Mouse (Mus musculus) midbrain, embryonic 16.5 days (tissue): ENCODE measurements around the gene Iqcf3. TPM values are rescaled to one million over a fixed set of nuclear protein-coding genes. Genes with fewer than 3 reads are reported as not detected.
A peak's percentile ranks its signal among the peaks of the same experiment; 100 is the strongest.

Experiments used
- ATAC-seq: fragments of 200-750 bp; cut with Nextera tagmentation; 2 replicates; pipeline ENCODE4 v1.8.0; 2017; ENCODE audit warnings: moderate TSS enrichment
- H3K27ac ChIP-seq: fragments of 300-500 bp; sonication (generic); 2 replicates; pipeline ENCODE4 v1.5.1; 2014; ENCODE audit warnings: mild to moderate bottlenecking, low read length, mixed read lengths
- H3K27me3 ChIP-seq: fragments of 300-500 bp; sonication (generic); 2 replicates; pipeline ENCODE4 v1.6.1; 2014; ENCODE audit warnings: low read depth, low read length, mixed read lengths; ENCODE audit not compliant: control insufficient read depth, insufficient read depth
- H3K36me3 ChIP-seq: fragments of 300-500 bp; sonication (generic); 2 replicates; pipeline ENCODE4 v1.6.1; 2014; ENCODE audit warnings: mild to moderate bottlenecking, low read length, moderate library complexity, mixed read lengths; ENCODE audit not compliant: control insufficient read depth, insufficient read depth
- H3K4me1 ChIP-seq: fragments of 300-500 bp; sonication (generic); 2 replicates; pipeline ENCODE4 v1.6.1; 2014; ENCODE audit warnings: mild to moderate bottlenecking, low read length, mixed read lengths; ENCODE audit not compliant: control insufficient read depth, insufficient read depth
- H3K4me2 ChIP-seq: fragments of 300-500 bp; sonication (generic); 2 replicates; pipeline ENCODE4 v1.6.1; 2014; ENCODE audit warnings: mild to moderate bottlenecking, low read length, mixed read lengths
- H3K4me3 ChIP-seq: fragments of 300-500 bp; sonication (generic); 2 replicates; pipeline ENCODE4 v1.5.1; 2014; ENCODE audit warnings: low read depth, mild to moderate bottlenecking, low read length, moderate library complexity, mixed read lengths
- H3K9ac ChIP-seq: fragments of 300-500 bp; sonication (generic); 2 replicates; pipeline ENCODE4 v1.6.1; 2014; ENCODE audit warnings: low read depth, low read length, mixed read lengths
- H3K9me3 ChIP-seq: fragments of 300-500 bp; sonication (generic); replicated peaks from 2 replicates; pipeline ENCODE4 v1.6.1; 2014; ENCODE audit warnings: mild to moderate bottlenecking, low read length, mixed read lengths; ENCODE audit not compliant: control insufficient read depth, poor library complexity, severe bottlenecking
- WGBS: fragments of 180-500 bp; shearing (Covaris S2); extraction: QIAGEN DNeasy Blood & Tissue Kit; methylation state at CpG from one replicate; pipeline ENCODE4 v1.1.7; 2014; 5-methylcytosine and 5-hydroxymethylcytosine counted together
- polyA plus RNA-seq: library from polyadenylated mRNA; unstranded; fragments of >200 nt; fragmentation: Nextera tagmentation; extraction: Ambion mirVana; gene quantifications from 2 replicates; pipeline ENCODE4 v1.2.1, GENCODE M21; 2015

The Iqcf3 gene
- polyA plus RNA-seq, 1 experiment from 2014 or later, result not detected

- H3K4me1 ChIP-seq, result no peaks in the 10 kb centered on the region
- no peaks in the 10 kb centered on the region for H3K27me3 ChIP-seq
- no peak overlapping the region for H3K27ac ChIP-seq
- peaks cover 27% of the 10 kb centered on the region for H3K36me3 ChIP-seq
- H3K9me3 ChIP-seq, result no peaks in the 10 kb centered on the region
- 80% methylated on average over 10 of the region's 10 CpGs for WGBS
- H3K9ac ChIP-seq, result no peak overlapping the region
- no peak overlapping the region for H3K4me3 ChIP-seq
- ATAC-seq, result no peak
- no peak overlapping the region for H3K4me2 ChIP-seq
Measured at GRCm38 (mm10) chr9:106485076-106485475, 76.4 kb downstream of the Iqcf3 start.

- Histone ChIP-seq H3K4me2 (no peak overlapping the region), H3K27me3 (no peaks in the 10 kb centered on the region), H3K36me3 (peaks cover 27% of the 10 kb centered on the region), H3K9ac (no peak overlapping the region), H3K27ac (no peak overlapping the region), H3K9me3 (no peaks in the 10 kb centered on the region), H3K4me1 (no peaks in the 10 kb centered on the region), H3K4me3 (no peak overlapping the region)
- ATAC-seq, result no peak
- WGBS, result 95% methylated on average over 17 of the region's 17 CpGs
Measured at GRCm38 (mm10) chr9:106483606-106484005, 77.8 kb downstream of the Iqcf3 start.

- no peak overlapping the region for H3K27ac ChIP-seq
- no peaks in the 10 kb centered on the region for H3K27me3 ChIP-seq
- peaks cover 27% of the 10 kb centered on the region for H3K36me3 ChIP-seq
- H3K9me3 ChIP-seq, result no peaks in the 10 kb centered on the region
- H3K9ac ChIP-seq, result no peak overlapping the region
- H3K4me2 ChIP-seq, result no peak overlapping the region
- 96% methylated on average over 10 of the region's 10 CpGs for WGBS
- H3K4me1 ChIP-seq, result peaks cover 3% of the 10 kb centered on the region
- no peak for ATAC-seq
- H3K4me3 ChIP-seq, result no peak overlapping the region
Measured at GRCm38 (mm10) chr9:106483136-106483535, 78.3 kb downstream of the Iqcf3 start.

- ATAC-seq, result no peak
- Histone ChIP-seq H3K27me3 (no peaks in the 10 kb centered on the region), H3K36me3 (peaks cover 27% of the 10 kb centered on the region), H3K9me3 (no peaks in the 10 kb centered on the region), H3K4me3 (no peak overlapping the region), H3K4me1 (peaks cover 8% of the 10 kb centered on the region), H3K4me2 (no peak overlapping the region), H3K27ac (no peak overlapping the region), H3K9ac (no peak overlapping the region)
- WGBS, result 90% methylated on average over 17 of the region's 17 CpGs
Measured at GRCm38 (mm10) chr9:106482578-106483115, 78.8 kb downstream of the Iqcf3 start.

GRCm38 (mm10) chr9:106481676-106482075, 79.8 kb downstream of the Iqcf3 start:
- no peak overlapping the region for H3K9ac ChIP-seq
- H3K4me2 ChIP-seq, result no peak overlapping the region
- no peak for ATAC-seq
- H3K27me3 ChIP-seq, result no peaks in the 10 kb centered on the region
- H3K4me1 ChIP-seq, result peaks cover 9% of the 10 kb centered on the region
- H3K9me3 ChIP-seq, result no peaks in the 10 kb centered on the region
- 95% methylated on average over 13 of the region's 13 CpGs for WGBS
- H3K27ac ChIP-seq, result no peak overlapping the region
- H3K36me3 ChIP-seq, result peaks cover 27% of the 10 kb centered on the region
- H3K4me3 ChIP-seq, result no peak overlapping the region

GRCm38 (mm10) chr9:106481075-106481474, 80.4 kb downstream of the Iqcf3 start:
- 93% methylated on average over 15 of the region's 15 CpGs for WGBS
- H3K4me2 ChIP-seq, result no peak overlapping the region
- no peak overlapping the region for H3K9ac ChIP-seq
- H3K27ac ChIP-seq, result no peak overlapping the region
- ATAC-seq, result no peak
- peaks cover 10% of the 10 kb centered on the region for H3K4me1 ChIP-seq
- H3K4me3 ChIP-seq, result no peak overlapping the region
- H3K9me3 ChIP-seq, result no peaks in the 10 kb centered on the region
- H3K36me3 ChIP-seq, result peaks cover 27% of the 10 kb centered on the region
- no peaks in the 10 kb centered on the region for H3K27me3 ChIP-seq

GRCm38 (mm10) chr9:106480541-106480940, 80.9 kb downstream of the Iqcf3 start:
- 96% methylated on average over 7 of the region's 7 CpGs for WGBS
- Histone ChIP-seq H3K4me1 (peaks cover 10% of the 10 kb centered on the region), H3K9ac (no peak overlapping the region), H3K4me2 (no peak overlapping the region), H3K36me3 (peaks cover 25% of the 10 kb centered on the region), H3K27me3 (no peaks in the 10 kb centered on the region), H3K4me3 (no peak overlapping the region), H3K9me3 (no peaks in the 10 kb centered on the region), H3K27ac (no peak overlapping the region)
- ATAC-seq, result no peak

GRCm38 (mm10) chr9:106478101-106478500, 83.3 kb downstream of the Iqcf3 start:
- Histone ChIP-seq H3K36me3 (peaks cover 12% of the 10 kb centered on the region; the same call in 1 of the 2 replicates), H3K4me3 (peak overlapping the region; percentile 87), H3K4me1 (peaks cover 10% of the 10 kb centered on the region), H3K9ac (peak overlapping the region; percentile 68), H3K4me2 (peak overlapping the region; percentile 83), H3K9me3 (no peaks in the 10 kb centered on the region), H3K27ac (no peak overlapping the region), H3K27me3 (no peaks in the 10 kb centered on the region)
- WGBS, result 84% methylated on average over 9 of the region's 9 CpGs
- ATAC-seq, result no peak

GRCm38 (mm10) chr9:106477649-106478048, 83.8 kb downstream of the Iqcf3 start:
- Histone ChIP-seq H3K9ac (peak overlapping the region; percentile 68), H3K4me2 (peak overlapping the region; percentile 83), H3K36me3 (peaks cover 11% of the 10 kb centered on the region; the same call in 1 of the 2 replicates), H3K4me1 (peaks cover 10% of the 10 kb centered on the region), H3K9me3 (no peaks in the 10 kb centered on the region), H3K27ac (no peak overlapping the region), H3K27me3 (no peaks in the 10 kb centered on the region), H3K4me3 (peak overlapping the region; percentile 87)
- ATAC-seq, result no peak
- 8% methylated on average over 16 of the region's 16 CpGs for WGBS
